Mouse (Mus musculus) small intestine, adult 2 months (tissue): Measurements from ENCODE around the gene Mdga1.

Experiments used
- CTCF ChIP-seq: fragments of 200-500 bp; IDR thresholded peaks from 2 replicates; pipeline ENCODE4 v1.5.1; 2012; ENCODE audit warnings: low read depth, mild to moderate bottlenecking, control low read depth, inconsistent platforms, low read length, moderate library complexity, mixed read lengths; ENCODE audit not compliant: insufficient replicate concordance, insufficient read length; ENCODE audit errors: extremely low read depth
- POLR2A ChIP-seq: fragments of 200-500 bp; IDR thresholded peaks from 2 replicates; pipeline ENCODE4 v1.6.1; 2012; ENCODE audit warnings: low read depth, mild to moderate bottlenecking, control low read depth, inconsistent platforms, low read length, moderate library complexity

GRCm38 (mm10) chr17:29913301-29913965 is 56.5 kb downstream of the Mdga1 start:
- TF ChIP-seq CTCF = no peak
- no peak for TF ChIP-seq POLR2A
